Mouse (Mus musculus) forebrain, embryonic 12.5 days (tissue): ENCODE data around the gene Fgfrl1. TPM values are rescaled to one million over a fixed set of nuclear protein-coding genes. Genes with fewer than 3 reads are reported as not detected.

ENCODE experiments used
- ATAC-seq: fragments of 200-750 bp; cut with Nextera tagmentation; 2 replicates; pipeline ENCODE4 v1.8.0; 2017; ENCODE audit warnings: moderate TSS enrichment; ENCODE audit not compliant: low FRiP score
- H3K27ac ChIP-seq: fragments of 300-500 bp; sonication (generic); 2 replicates; pipeline ENCODE4 v1.5.1; 2016; ENCODE audit warnings: mild to moderate bottlenecking
- H3K27me3 ChIP-seq: fragments of 300-500 bp; sonication (generic); 2 replicates; pipeline ENCODE4 v1.6.1; 2016; ENCODE audit warnings: mild to moderate bottlenecking
- H3K36me3 ChIP-seq: fragments of 300-500 bp; sonication (generic); replicated peaks from 2 replicates; pipeline ENCODE4 v1.6.1; 2016; ENCODE audit warnings: mild to moderate bottlenecking
- H3K4me1 ChIP-seq: fragments of 300-500 bp; sonication (generic); 2 replicates; pipeline ENCODE4 v1.6.1; 2016
- H3K4me2 ChIP-seq: fragments of 300-500 bp; sonication (generic); 2 replicates; pipeline ENCODE4 v1.6.1; 2016; ENCODE audit warnings: mild to moderate bottlenecking, moderate library complexity
- H3K4me3 ChIP-seq: fragments of 300-500 bp; sonication (generic); replicated peaks from 2 replicates; pipeline ENCODE4 v1.5.1; 2016; ENCODE audit warnings: mild to moderate bottlenecking
- H3K9ac ChIP-seq: fragments of 300-500 bp; sonication (generic); 2 replicates; pipeline ENCODE4 v1.6.1; 2016; ENCODE audit warnings: mild to moderate bottlenecking
- H3K9me3 ChIP-seq: fragments of 300-500 bp; sonication (generic); 2 replicates; pipeline ENCODE4 v1.6.1; 2016
- WGBS: fragments of 180-500 bp; shearing (Covaris S2); methylation state at CpG from one replicate; pipeline ENCODE4 v1.1.7; 2016; 5-methylcytosine and 5-hydroxymethylcytosine counted together
- polyA plus RNA-seq: library from polyadenylated mRNA; unstranded; fragments of >200 nt; fragmentation: Nextera tagmentation; extraction: Ambion mirVana; gene quantifications from 2 replicates; pipeline ENCODE4 v1.2.1, GENCODE M21; 2016

Gene Fgfrl1
- polyA plus RNA-seq, 1 experiment from 2014 or later = 19.3 TPM

GRCm38 (mm10) chr5:108693872-108694288 is 1.7 kb downstream of the Fgfrl1 start:
- peaks cover 56% of the 10 kb centered on the region for H3K4me1 ChIP-seq
- WGBS = under 1% methylated on average over 30 of the region's 43 CpGs
- peaks cover 19% of the 10 kb centered on the region for H3K27me3 ChIP-seq
- H3K4me3 ChIP-seq = peak overlapping the region; percentile 86
- peak overlapping the region; percentile 87 for H3K4me2 ChIP-seq
- H3K27ac ChIP-seq = peak overlapping the region; percentile 27; the same call in 1 of the 2 replicates
- peak; percentile 94 for ATAC-seq
- no peaks in the 10 kb centered on the region for H3K36me3 ChIP-seq
- peak overlapping the region; percentile 83 for H3K9ac ChIP-seq
- H3K9me3 ChIP-seq = no peaks in the 10 kb centered on the region

- peak overlapping the region; percentile 27 for H3K27ac ChIP-seq
Observed at GRCm38 (mm10) chr5:108694352-108695261, 2.4 kb downstream of the Fgfrl1 start.

GRCm38 (mm10) chr5:108695861-108696260 is 3.7 kb downstream of the Fgfrl1 start:
- H3K27ac ChIP-seq = no peak overlapping the region
- no peaks in the 10 kb centered on the region for H3K9me3 ChIP-seq
- H3K27me3 ChIP-seq = peaks cover 19% of the 10 kb centered on the region
- WGBS = 90% methylated on average over 12 of the region's 12 CpGs
- no peak overlapping the region for H3K9ac ChIP-seq
- H3K4me1 ChIP-seq = peaks cover 57% of the 10 kb centered on the region
- no peak for ATAC-seq
- H3K4me2 ChIP-seq = peak overlapping the region; percentile 87; the same call in 1 of the 2 replicates
- H3K4me3 ChIP-seq = 0 out of 2 replicates have a peak overlapping the region, but pooled peaks have one; percentile 86
- H3K36me3 ChIP-seq = no peaks in the 10 kb centered on the region

More at GRCm38 (mm10) chr5:108694352-108695261, 2.4 kb downstream of the Fgfrl1 start:
- Histone ChIP-seq H3K9ac (peak overlapping the region; percentile 83), H3K4me3 (peak overlapping the region; percentile 86), H3K27me3 (peaks cover 19% of the 10 kb centered on the region), H3K4me1 (peaks cover 54% of the 10 kb centered on the region), H3K36me3 (no peaks in the 10 kb centered on the region), H3K9me3 (no peaks in the 10 kb centered on the region), H3K4me2 (peak overlapping the region; percentile 87)
- peak; percentile 66 for ATAC-seq
- WGBS = under 1% methylated on average over 80 of the region's 99 CpGs

- ATAC-seq = no peak
- no peaks in the 10 kb centered on the region for H3K9me3 ChIP-seq
- H3K4me3 ChIP-seq = no peak overlapping the region
- H3K27me3 ChIP-seq = peaks cover 16% of the 10 kb centered on the region
- H3K9ac ChIP-seq = no peak overlapping the region
- H3K27ac ChIP-seq = no peak overlapping the region
- peaks cover 57% of the 10 kb centered on the region for H3K4me1 ChIP-seq
- WGBS = 84% methylated on average over 3 of the region's 3 CpGs
- no peaks in the 10 kb centered on the region for H3K36me3 ChIP-seq
- no peak overlapping the region for H3K4me2 ChIP-seq
Observed at GRCm38 (mm10) chr5:108696542-108696941, 4.4 kb downstream of the Fgfrl1 start.

- Histone ChIP-seq H3K9ac (0 out of 2 replicates have a peak overlapping the region, but pooled peaks have one; percentile 9), H3K4me1 (peaks cover 53% of the 10 kb centered on the region), H3K9me3 (no peaks in the 10 kb centered on the region), H3K36me3 (no peaks in the 10 kb centered on the region; the same call in none of the 2 replicates), H3K27ac (peak overlapping the region; percentile 67), H3K27me3 (peaks cover 8% of the 10 kb centered on the region), H3K4me2 (peak overlapping the region; percentile 17), H3K4me3 (no peak overlapping the region)
- no peak for ATAC-seq
- WGBS = 6% methylated on average over 4 of the region's 4 CpGs
Observed at GRCm38 (mm10) chr5:108697341-108697753, 5.2 kb downstream of the Fgfrl1 start.

GRCm38 (mm10) chr5:108700346-108700745 is 8.2 kb downstream of the Fgfrl1 start:
- H3K36me3 ChIP-seq = peaks cover 18% of the 10 kb centered on the region

GRCm38 (mm10) chr5:108701341-108702021 is 9.3 kb downstream of the Fgfrl1 start:
- Histone ChIP-seq H3K27ac (no peak overlapping the region), H3K4me1 (peaks cover 21% of the 10 kb centered on the region)

More at GRCm38 (mm10) chr5:108700346-108700745, 8.2 kb downstream of the Fgfrl1 start:
- H3K4me3 ChIP-seq = no peak overlapping the region
- H3K4me2 ChIP-seq = no peak overlapping the region
- no peaks in the 10 kb centered on the region for H3K9me3 ChIP-seq
- H3K27me3 ChIP-seq = no peaks in the 10 kb centered on the region
- 72% methylated on average over 3 of the region's 3 CpGs for WGBS
- no peak for ATAC-seq
- no peak overlapping the region for H3K9ac ChIP-seq
- H3K27ac ChIP-seq = no peak overlapping the region
- H3K4me1 ChIP-seq = peaks cover 32% of the 10 kb centered on the region

GRCm38 (mm10) chr5:108703754-108704626 is 11.8 kb downstream of the Fgfrl1 start:
- Histone ChIP-seq H3K4me1 (peaks cover 4% of the 10 kb centered on the region; the same call in 1 of the 2 replicates), H3K4me2 (no peak overlapping the region), H3K36me3 (peaks cover 40% of the 10 kb centered on the region), H3K27ac (no peak overlapping the region), H3K9me3 (no peaks in the 10 kb centered on the region), H3K9ac (no peak overlapping the region), H3K4me3 (no peak overlapping the region), H3K27me3 (no peaks in the 10 kb centered on the region)
- 84% methylated on average over 12 of the region's 12 CpGs for WGBS
- ATAC-seq = no peak

More at GRCm38 (mm10) chr5:108701341-108702021, 9.3 kb downstream of the Fgfrl1 start:
- no peaks in the 10 kb centered on the region for H3K9me3 ChIP-seq
- no peak for ATAC-seq
- H3K9ac ChIP-seq = no peak overlapping the region
- no peaks in the 10 kb centered on the region for H3K27me3 ChIP-seq
- WGBS = 69% methylated on average over 10 of the region's 10 CpGs
- H3K36me3 ChIP-seq = peaks cover 30% of the 10 kb centered on the region
- H3K4me3 ChIP-seq = no peak overlapping the region
- H3K4me2 ChIP-seq = no peak overlapping the region

GRCm38 (mm10) chr5:108707758-108708157 is 15.6 kb downstream of the Fgfrl1 start:
- no peaks in the 10 kb centered on the region for H3K27me3 ChIP-seq
- 90% methylated on average over 2 of the region's 2 CpGs for WGBS
- no peaks in the 10 kb centered on the region for H3K9me3 ChIP-seq
- no peak for ATAC-seq
- H3K36me3 ChIP-seq = peaks cover 40% of the 10 kb centered on the region
- H3K27ac ChIP-seq = no peak overlapping the region
- no peak overlapping the region for H3K4me3 ChIP-seq
- no peak overlapping the region for H3K4me2 ChIP-seq
- H3K9ac ChIP-seq = no peak overlapping the region
- no peaks in the 10 kb centered on the region for H3K4me1 ChIP-seq

GRCm38 (mm10) chr5:108708419-108708818 is 16.2 kb downstream of the Fgfrl1 start:
- Histone ChIP-seq H3K9me3 (no peaks in the 10 kb centered on the region), H3K27ac (no peak overlapping the region), H3K9ac (no peak overlapping the region), H3K4me2 (no peak overlapping the region), H3K4me1 (no peaks in the 10 kb centered on the region), H3K27me3 (no peaks in the 10 kb centered on the region), H3K36me3 (peaks cover 35% of the 10 kb centered on the region), H3K4me3 (no peak overlapping the region)
- no peak for ATAC-seq
- 97% methylated on average over 1 of the region's 1 CpGs for WGBS

- no peak overlapping the region for H3K27ac ChIP-seq
- no peaks in the 10 kb centered on the region for H3K27me3 ChIP-seq
- no peak for ATAC-seq
- H3K4me3 ChIP-seq = no peak overlapping the region
- H3K9ac ChIP-seq = no peak overlapping the region
- no peaks in the 10 kb centered on the region for H3K9me3 ChIP-seq
- no peak overlapping the region for H3K4me2 ChIP-seq
- 66% methylated on average over 6 of the region's 6 CpGs for WGBS
- H3K36me3 ChIP-seq = peaks cover 34% of the 10 kb centered on the region
- H3K4me1 ChIP-seq = no peaks in the 10 kb centered on the region
Observed at GRCm38 (mm10) chr5:108708981-108709731, 17.0 kb downstream of the Fgfrl1 start.
